Mouse (Mus musculus) midbrain, embryonic 14.5 days (tissue): ENCODE data around the gene Anks1. TPM values are rescaled to one million over a fixed set of nuclear protein-coding genes. Genes with fewer than 3 reads are reported as not detected.

Experiments used
- ATAC-seq: fragments of 200-750 bp; cut with Nextera tagmentation; 2 replicates; pipeline ENCODE4 v1.8.0; 2017; ENCODE audit warnings: moderate number of reproducible peaks, moderate library complexity; ENCODE audit not compliant: low FRiP score, low TSS enrichment
- DNase-seq: peaks from one replicate; pipeline ENCODE4 v3.0.0-alpha.2; 2015
- H3K27ac ChIP-seq: fragments of 300-500 bp; sonication (generic); replicated peaks from 2 replicates; pipeline ENCODE4 v1.5.1; 2014; ENCODE audit warnings: mild to moderate bottlenecking, low read depth, low read length, moderate library complexity
- H3K27me3 ChIP-seq: fragments of 300-500 bp; sonication (generic); 2 replicates; pipeline ENCODE4 v1.6.1; 2014; ENCODE audit warnings: low read length, control low read depth, mixed read lengths; ENCODE audit not compliant: control insufficient read depth, insufficient read depth
- H3K36me3 ChIP-seq: fragments of 300-500 bp; sonication (generic); 2 replicates; pipeline ENCODE4 v1.6.1; 2014; ENCODE audit warnings: low read length, control low read depth; ENCODE audit not compliant: control insufficient read depth, insufficient read depth
- H3K4me1 ChIP-seq: fragments of 300-500 bp; sonication (generic); 2 replicates; pipeline ENCODE4 v1.6.1; 2014; ENCODE audit warnings: mild to moderate bottlenecking, antibody characterized with exemption, low read length, control low read depth; ENCODE audit not compliant: control insufficient read depth, insufficient read depth
- H3K4me2 ChIP-seq: fragments of 300-500 bp; sonication (generic); 2 replicates; pipeline ENCODE4 v1.6.1; 2014; ENCODE audit warnings: mild to moderate bottlenecking, low read length, moderate library complexity
- H3K4me3 ChIP-seq: fragments of 300-500 bp; sonication (generic); replicated peaks from 2 replicates; pipeline ENCODE4 v1.5.1; 2014; ENCODE audit warnings: low read depth, low read length
- H3K9ac ChIP-seq: fragments of 300-500 bp; sonication (generic); replicated peaks from 2 replicates; pipeline ENCODE4 v1.6.1; 2014; ENCODE audit warnings: mild to moderate bottlenecking, low read length, moderate library complexity
- H3K9me3 ChIP-seq: fragments of 300-500 bp; sonication (generic); 2 replicates; pipeline ENCODE4 v1.6.1; 2016; ENCODE audit warnings: low read length, control low read depth, mixed read lengths; ENCODE audit not compliant: control insufficient read depth
- WGBS: fragments of 180-500 bp; shearing (Covaris S2); extraction: QIAGEN DNeasy Blood & Tissue Kit; methylation state at CpG from one replicate; pipeline ENCODE4 v1.1.7; 2014; 5-methylcytosine and 5-hydroxymethylcytosine counted together
- polyA plus RNA-seq: library from polyadenylated mRNA; unstranded; fragments of >200 nt; fragmentation: Nextera tagmentation; extraction: Ambion mirVana; gene quantifications from 2 replicates; pipeline ENCODE4 v1.2.1, GENCODE M21; 2014

Anks1 gene
- polyA plus RNA-seq, 1 experiment from 2014 or later: 69.2 TPM

- no peak overlapping the region for H3K9ac ChIP-seq
Measured at GRCm38 (mm10) chr17:28031281-28031941, 122.3 kb downstream of the Anks1 start.

GRCm38 (mm10) chr17:28032219-28032618, 123.1 kb downstream of the Anks1 start:
- Histone ChIP-seq H3K27me3 (no peaks in the 10 kb centered on the region), H3K4me2 (no peak overlapping the region), H3K36me3 (no peaks in the 10 kb centered on the region), H3K27ac (peak overlapping the region; percentile 79), H3K4me3 (no peak overlapping the region), H3K9me3 (no peaks in the 10 kb centered on the region), H3K9ac (peak overlapping the region; percentile 36; the same call in 1 of the 2 replicates), H3K4me1 (peaks cover 18% of the 10 kb centered on the region)
- ATAC-seq (no peak), DNase-seq (no peak)
- WGBS: 66% methylated on average over 10 of the region's 10 CpGs

More at GRCm38 (mm10) chr17:28031281-28031941, 122.3 kb downstream of the Anks1 start:
- Histone ChIP-seq H3K4me3 (no peak overlapping the region), H3K27ac (no peak overlapping the region), H3K36me3 (no peaks in the 10 kb centered on the region), H3K4me1 (peaks cover 12% of the 10 kb centered on the region), H3K27me3 (no peaks in the 10 kb centered on the region), H3K4me2 (no peak overlapping the region), H3K9me3 (no peaks in the 10 kb centered on the region)
- ATAC-seq (no peak), DNase-seq (no peak)
- 81% methylated on average over 9 of the region's 9 CpGs for WGBS

GRCm38 (mm10) chr17:28033046-28033580, 124.0 kb downstream of the Anks1 start:
- Histone ChIP-seq H3K4me2 (no peak overlapping the region), H3K36me3 (no peaks in the 10 kb centered on the region), H3K9me3 (no peaks in the 10 kb centered on the region), H3K9ac (peak overlapping the region; percentile 36; the same call in 1 of the 2 replicates), H3K27ac (peak overlapping the region; percentile 79), H3K4me3 (no peak overlapping the region), H3K4me1 (peaks cover 22% of the 10 kb centered on the region), H3K27me3 (no peaks in the 10 kb centered on the region)
- DNase-seq: peak; percentile 27
- no peak for ATAC-seq
- 5% methylated on average over 3 of the region's 3 CpGs for WGBS

- ATAC-seq (no peak), DNase-seq (no peak)
- no peak overlapping the region for H3K27ac ChIP-seq
- no peak overlapping the region for H3K4me2 ChIP-seq
- no peak overlapping the region for H3K4me3 ChIP-seq
- no peak overlapping the region for H3K9ac ChIP-seq
- 78% methylated on average over 8 of the region's 8 CpGs for WGBS
- H3K9me3 ChIP-seq: no peaks in the 10 kb centered on the region
- H3K27me3 ChIP-seq: no peaks in the 10 kb centered on the region
- H3K4me1 ChIP-seq: peaks cover 22% of the 10 kb centered on the region
- no peaks in the 10 kb centered on the region for H3K36me3 ChIP-seq
Measured at GRCm38 (mm10) chr17:28034986-28035385, 125.9 kb downstream of the Anks1 start.

GRCm38 (mm10) chr17:28036813-28037756, 128.0 kb downstream of the Anks1 start:
- Histone ChIP-seq H3K9ac (no peak overlapping the region; the same call in 1 of the 2 replicates), H3K4me1 (peaks cover 37% of the 10 kb centered on the region), H3K4me2 (no peak overlapping the region), H3K9me3 (no peaks in the 10 kb centered on the region), H3K4me3 (no peak overlapping the region), H3K27ac (peak overlapping the region; percentile 53), H3K27me3 (no peaks in the 10 kb centered on the region), H3K36me3 (no peaks in the 10 kb centered on the region)
- ATAC-seq (peak; percentile 26; the same call in 1 of the 2 replicates), DNase-seq (peak; percentile 69)
- WGBS: 52% methylated on average over 14 of the region's 14 CpGs

GRCm38 (mm10) chr17:28040620-28041019, 131.5 kb downstream of the Anks1 start:
- Histone ChIP-seq H3K36me3 (peaks cover 9% of the 10 kb centered on the region), H3K9ac (peak overlapping the region; percentile 71), H3K27me3 (no peaks in the 10 kb centered on the region), H3K9me3 (no peaks in the 10 kb centered on the region), H3K4me1 (peaks cover 37% of the 10 kb centered on the region), H3K27ac (peak overlapping the region; percentile 89), H3K4me3 (peak overlapping the region; percentile 38), H3K4me2 (peak overlapping the region; percentile 66)
- peak; percentile 85 for DNase-seq
- ATAC-seq: peak; percentile 65; the same call in 1 of the 2 replicates
- 5% methylated on average over 16 of the region's 16 CpGs for WGBS

GRCm38 (mm10) chr17:28041298-28041697, 132.2 kb downstream of the Anks1 start:
- H3K9me3 ChIP-seq: no peaks in the 10 kb centered on the region
- 52% methylated on average over 13 of the region's 13 CpGs for WGBS
- peak; percentile 69 for DNase-seq
- peaks cover 37% of the 10 kb centered on the region for H3K4me1 ChIP-seq
- H3K9ac ChIP-seq: peak overlapping the region; percentile 71
- H3K4me2 ChIP-seq: peak overlapping the region; percentile 66
- peak overlapping the region; percentile 89 for H3K27ac ChIP-seq
- peaks cover 15% of the 10 kb centered on the region for H3K36me3 ChIP-seq
- peak overlapping the region; percentile 38 for H3K4me3 ChIP-seq
- ATAC-seq: no peak
- no peaks in the 10 kb centered on the region for H3K27me3 ChIP-seq

GRCm38 (mm10) chr17:28042299-28042771, 133.2 kb downstream of the Anks1 start:
- peak; percentile 74 for ATAC-seq

More at GRCm38 (mm10) chr17:28042299-28042771, 133.2 kb downstream of the Anks1 start:
- Histone ChIP-seq H3K36me3 (peaks cover 22% of the 10 kb centered on the region), H3K27ac (peak overlapping the region; percentile 89), H3K27me3 (no peaks in the 10 kb centered on the region), H3K9ac (peak overlapping the region; percentile 71), H3K9me3 (no peaks in the 10 kb centered on the region), H3K4me2 (peak overlapping the region; percentile 66), H3K4me3 (peak overlapping the region; percentile 38), H3K4me1 (peaks cover 30% of the 10 kb centered on the region)
- DNase-seq: peak; percentile 84
- WGBS: 20% methylated on average over 23 of the region's 23 CpGs
